Mouse (Mus musculus): ENCODE data around the gene Stxbp1.

DNA sequence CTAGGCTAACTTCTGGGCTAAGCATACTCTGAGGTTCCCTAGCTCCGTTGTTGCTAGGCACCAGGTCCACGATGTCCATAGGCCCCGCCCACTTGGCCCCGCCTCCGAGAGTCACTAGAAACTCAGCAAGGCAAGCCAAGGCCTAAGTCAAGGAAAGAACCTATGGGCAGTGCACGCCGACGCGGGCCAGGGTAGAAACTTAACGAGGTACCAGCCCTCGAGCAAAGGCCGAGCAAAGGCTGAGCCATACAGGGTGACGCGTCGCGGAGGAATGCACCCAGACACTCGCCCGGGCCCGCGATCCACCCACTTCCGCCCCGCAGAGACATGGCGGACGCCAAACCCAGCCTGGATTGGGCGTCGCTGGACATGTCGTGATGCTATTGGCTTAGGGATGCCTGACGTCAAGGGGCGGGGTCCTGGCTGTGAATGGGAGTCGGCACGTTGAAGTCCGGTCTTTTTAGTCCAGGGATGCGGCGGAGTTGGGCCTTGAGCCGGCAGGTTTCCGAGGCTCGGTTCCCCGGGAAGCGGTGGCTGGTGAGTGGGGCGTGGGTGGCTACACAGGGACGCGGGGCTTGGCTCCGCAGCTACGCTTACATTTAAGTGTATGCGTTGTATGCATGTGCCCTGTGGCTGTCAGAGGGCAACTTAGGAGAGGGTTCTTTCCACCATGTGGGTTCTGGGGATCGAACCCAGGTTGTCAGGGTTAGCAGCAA, 71.5 kb downstream of the Stxbp1 start, which contains the start of the genes Ttc16 and Ptrh1:
- TF ChIP-seq CTCF (IDR thresholded peaks at IDR 0.05; ENCODE audit: low read depth) (no peak), EP300 (optimal IDR thresholded peaks at IDR 0.05) (no peak)
